Mouse (Mus musculus) fat pad, adult 2 months (tissue): Measurements from ENCODE around the gene Fgf7.

ENCODE experiments used
- DNase-seq: peaks from one replicate; pipeline ENCODE4 v3.0.0-alpha.2; 2011; ENCODE audit warnings: low read depth, low spot score; ENCODE audit errors: extremely low read depth

Fgf7 gene

GRCm38 (mm10) chr2:126034379-126035005 is at the start of gene Fgf7:
Gene Fgf7, plus strand, starts transcription at chr2:126034658.
- no peak for DNase-seq

GRCm38 (mm10) chr2:126002291-126002690 is 32.2 kb upstream of the Fgf7 start:
- DNase-seq, result no peak

GRCm38 (mm10) chr2:126006088-126006487 is 28.4 kb upstream of the Fgf7 start:
- no peak for DNase-seq

DNA sequence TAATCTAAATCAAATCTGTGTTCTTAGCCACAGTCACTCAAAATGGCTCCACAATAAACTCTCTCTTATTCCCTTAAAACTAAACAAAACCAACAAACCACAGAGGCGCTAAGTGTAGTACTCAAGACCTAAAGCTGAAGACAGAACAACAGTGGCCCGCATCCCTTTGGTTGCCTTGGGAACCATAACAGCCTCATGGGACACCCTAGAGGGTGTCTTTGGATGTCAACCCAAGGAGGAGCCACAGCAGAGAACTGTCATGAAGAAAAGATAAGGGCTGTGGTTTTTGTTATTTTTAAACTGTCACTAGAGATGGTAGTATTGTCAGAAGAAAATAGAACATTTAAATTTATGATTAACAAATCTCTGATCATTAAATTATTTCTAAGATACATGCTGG is 27.7 kb upstream of the Fgf7 start:
- DNase-seq, result no peak

DNA sequence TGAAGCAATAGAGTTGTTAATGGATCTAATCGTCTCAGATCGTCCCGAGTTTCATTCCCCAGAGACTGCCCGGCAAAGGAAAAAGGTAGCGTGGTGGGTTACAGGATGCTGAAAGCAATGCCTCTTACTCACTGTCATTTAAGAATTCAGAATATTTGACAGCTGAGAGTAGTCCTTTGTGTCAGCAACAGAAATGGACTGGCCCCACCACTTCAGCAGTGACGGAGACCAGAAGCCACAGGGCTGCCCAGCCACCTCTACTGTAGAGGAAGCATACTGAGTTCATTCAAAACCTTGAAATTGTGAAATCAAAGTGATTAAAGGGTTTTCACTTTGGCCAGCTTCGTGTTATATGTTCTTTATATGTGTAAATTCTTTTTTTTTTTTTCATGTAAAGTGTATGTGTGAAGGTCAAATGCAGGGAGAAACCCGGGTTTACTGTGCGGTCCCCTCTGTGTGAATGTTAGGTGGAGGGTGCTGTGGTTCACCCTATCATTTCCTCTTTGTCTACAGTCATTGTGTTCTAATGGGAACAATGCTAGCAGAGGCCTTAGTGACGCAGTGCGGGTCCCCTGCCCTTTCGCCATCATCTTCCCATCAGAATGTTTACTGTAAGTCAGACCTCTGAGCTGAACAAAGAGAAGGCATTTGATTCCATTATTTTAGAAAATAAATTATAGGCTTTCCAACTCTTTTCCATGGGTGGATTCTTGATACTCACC is 19.3 kb upstream of the Fgf7 start:
- no peak for DNase-seq

DNA sequence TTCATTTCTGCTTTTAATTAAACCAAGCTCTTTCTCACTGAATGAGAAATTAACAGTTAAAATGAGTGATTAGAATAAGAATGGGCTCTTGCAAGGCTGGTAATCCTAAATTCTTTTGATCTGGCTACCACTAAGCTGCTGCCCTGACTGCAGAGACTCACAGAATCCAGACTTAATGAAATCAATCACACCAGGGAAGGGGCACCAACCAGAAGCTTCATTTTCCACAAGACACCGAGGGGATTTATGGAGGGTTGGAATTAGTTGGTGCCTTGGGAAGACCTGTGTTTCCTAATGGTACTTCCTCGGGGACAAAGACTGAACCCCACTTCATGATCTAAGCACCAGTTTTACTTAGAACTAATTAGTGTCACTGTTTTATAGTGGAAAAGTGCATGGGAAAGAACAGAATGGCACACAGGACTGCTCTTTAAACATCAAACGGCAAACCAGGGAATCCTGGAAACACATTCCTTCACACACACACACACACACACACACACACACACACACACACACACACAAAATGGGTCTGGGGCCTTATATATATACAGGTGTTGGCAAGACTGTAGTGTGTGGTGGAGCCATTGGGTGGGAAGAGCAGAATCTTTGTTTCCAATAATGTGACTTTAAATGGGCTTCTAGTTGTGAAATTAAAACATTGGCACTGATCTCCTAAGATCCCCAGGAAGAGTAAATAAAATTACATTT is 18.5 kb upstream of the Fgf7 start:
- no peak for DNase-seq

DNA sequence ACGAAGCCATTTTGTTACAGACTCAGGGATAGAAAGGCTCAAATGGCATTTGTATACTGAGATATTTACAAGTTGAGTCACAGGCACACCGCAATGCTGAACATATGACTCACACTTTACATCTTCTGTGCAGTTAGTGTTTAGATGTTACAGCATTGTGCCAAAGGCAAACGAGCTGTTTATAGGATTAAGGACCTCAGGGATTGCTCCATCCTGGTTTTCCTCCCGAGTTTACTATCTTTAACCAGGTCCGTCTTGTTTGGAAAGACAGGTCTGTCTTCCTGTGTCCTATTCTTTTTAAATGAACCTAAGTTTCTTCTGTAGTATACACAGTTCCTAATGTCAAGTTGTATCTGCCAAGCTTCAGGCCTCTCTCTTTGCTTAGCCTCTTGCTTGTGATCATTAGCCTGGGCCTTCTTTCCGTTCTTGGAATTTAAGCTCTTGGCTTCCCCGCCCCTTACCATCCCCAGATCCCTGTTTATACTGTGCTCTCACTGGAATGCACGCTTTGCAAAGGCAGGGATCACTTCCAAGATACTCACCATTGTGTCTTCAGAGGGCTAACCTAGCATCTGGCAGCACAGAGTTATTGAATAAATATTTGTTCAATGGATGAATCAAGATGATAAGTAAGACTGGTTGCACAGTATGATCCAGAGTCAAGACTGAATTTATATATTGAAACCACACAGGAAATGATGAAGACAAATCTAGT is 3.1 kb upstream of the Fgf7 start:
- no peak for DNase-seq

DNA sequence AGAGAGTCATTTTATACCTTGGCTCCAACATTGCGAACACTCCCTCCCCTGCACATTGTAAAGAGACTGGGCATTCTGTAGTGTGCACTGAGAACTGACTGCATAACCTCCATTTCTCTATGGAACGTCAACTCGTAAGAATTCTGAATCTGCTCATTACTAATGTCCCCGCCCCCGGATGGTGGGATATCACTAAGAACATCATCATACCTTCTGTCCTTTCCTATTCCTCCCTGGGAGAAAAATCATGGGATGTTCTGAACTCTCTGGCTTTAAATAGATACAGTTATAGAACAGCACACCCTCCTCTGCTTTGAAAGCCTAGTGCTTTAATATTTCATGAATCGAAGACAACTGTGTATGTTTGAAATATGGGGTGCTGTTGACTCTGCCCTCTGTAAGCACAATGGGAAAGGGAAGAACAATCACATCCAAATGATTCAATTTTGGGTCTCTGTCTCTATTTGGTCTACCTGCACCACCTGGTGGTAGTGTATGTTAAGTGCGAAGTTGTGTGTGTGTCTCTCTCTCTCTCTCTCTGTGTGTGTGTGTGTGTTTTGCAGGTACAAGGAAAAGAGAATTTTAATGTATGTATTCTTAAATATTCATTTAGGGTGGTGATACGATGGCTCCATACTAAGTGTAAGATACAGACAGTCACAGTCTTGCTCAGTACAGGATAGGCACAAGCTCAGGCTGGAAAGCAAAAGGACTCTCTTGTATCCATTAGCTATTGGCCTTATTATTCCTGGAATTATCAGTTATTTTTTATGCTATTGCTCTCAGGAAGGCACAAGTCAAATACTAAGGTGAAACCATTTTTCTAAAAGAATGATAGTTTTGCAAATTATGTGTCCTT is 1.1 kb upstream of the Fgf7 start:
- DNase-seq, result no peak

DNA sequence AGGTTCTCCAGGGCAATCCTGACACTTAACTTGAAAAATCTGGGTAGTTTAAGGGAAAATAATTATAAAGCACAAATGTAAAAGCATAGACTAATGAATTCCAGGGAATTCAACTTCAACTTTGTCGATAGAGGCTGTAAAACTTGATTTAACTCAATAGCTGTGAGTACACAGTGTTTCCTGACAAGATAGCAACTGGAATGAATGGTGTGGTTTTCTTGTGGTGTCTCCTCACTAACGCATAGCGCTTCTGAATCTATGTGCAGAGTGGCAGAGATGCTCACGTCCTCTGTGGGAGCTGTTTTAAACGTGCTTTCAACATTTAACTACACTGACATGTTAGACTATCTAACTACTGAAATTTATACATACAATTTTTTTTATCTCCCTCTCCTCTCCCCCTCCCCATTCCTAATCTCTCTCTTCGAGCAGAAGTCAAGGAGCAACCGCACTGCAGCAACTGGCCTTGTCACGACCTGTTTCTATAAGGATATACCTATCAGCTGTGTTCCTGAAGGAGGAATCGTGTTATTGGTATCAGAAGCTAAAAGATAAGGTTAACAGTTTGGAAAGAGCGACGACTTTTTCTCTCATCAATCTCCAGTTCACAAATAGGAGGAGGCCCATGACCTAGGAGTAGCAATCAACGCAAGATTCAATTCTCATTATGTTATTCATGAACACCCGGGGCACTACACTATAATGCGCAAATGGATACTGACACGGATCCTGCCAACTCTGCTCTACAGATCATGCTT is 734 bp downstream of the Fgf7 start:
- no peak for DNase-seq

- no peak for DNase-seq
Observed at GRCm38 (mm10) chr2:126036121-126036520, 1.7 kb downstream of the Fgf7 start.

DNA sequence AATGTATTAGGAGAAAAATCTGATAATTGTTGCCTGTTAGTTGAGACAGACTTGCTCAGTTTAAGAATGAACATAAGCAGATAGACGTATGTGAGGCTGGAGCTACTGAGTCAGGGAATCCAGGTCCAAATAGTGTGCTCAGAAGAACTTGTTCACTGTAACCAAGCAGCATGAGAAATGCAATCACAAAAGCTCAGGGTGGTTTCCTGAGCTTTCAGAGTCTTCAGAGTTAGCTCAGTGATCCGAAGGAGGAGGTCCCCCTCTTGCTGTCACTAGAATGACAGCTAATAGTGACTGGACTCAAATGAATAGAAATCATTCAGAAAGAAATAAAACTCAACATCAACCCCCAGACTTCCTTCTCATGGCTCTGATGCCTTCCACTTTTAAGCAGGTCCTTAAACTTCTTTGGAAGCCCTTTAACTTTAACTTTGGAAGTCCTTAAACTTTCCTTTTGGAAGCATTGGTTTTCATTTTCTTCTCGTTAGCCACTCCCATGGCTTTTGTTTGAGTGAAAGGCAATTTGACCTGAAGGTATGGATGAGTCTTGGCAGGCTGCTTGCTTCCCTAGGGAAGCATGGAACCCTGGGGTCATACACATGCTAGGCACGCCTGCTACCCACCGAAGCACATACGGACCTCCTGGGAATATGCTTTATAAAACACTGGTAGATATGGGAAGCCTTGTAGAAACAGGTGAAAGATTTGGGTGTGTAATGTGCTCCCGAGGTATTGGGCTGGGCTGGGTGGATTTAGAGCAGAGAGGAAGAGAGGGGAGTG is 4.0 kb downstream of the Fgf7 start:
- no peak for DNase-seq

DNA sequence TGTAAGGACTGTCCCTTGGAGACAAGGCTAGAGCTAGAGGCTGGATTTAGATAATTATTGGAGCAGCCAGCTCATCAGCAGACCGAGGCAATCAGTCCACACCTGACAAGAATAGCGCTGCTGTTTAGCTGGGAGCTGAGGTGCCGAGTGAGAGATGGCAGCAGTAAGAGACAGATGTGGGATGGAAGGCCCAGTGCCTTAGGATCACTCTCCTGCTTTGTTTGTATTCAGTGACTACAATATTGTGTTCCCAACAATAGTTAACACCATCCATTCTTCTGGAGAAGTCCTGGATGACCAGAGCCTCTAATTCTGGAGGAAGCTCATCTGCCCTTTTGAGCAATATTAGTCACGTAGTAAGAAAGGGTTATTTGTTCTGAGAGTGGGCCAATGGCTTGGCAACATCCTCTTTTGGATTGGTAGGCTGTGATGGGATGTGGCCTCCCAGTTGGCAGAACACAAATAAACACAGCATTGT is 5.0 kb downstream of the Fgf7 start:
- DNase-seq, result no peak

GRCm38 (mm10) chr2:126040651-126041050 is 6.2 kb downstream of the Fgf7 start:
- no peak for DNase-seq

GRCm38 (mm10) chr2:126041237-126041636 is 6.8 kb downstream of the Fgf7 start:
- no peak for DNase-seq

- DNase-seq, result no peak
Observed at GRCm38 (mm10) chr2:126042674-126043073, 8.2 kb downstream of the Fgf7 start.

GRCm38 (mm10) chr2:126045621-126046020 is 11.2 kb downstream of the Fgf7 start:
- no peak for DNase-seq

- no peak for DNase-seq
Observed at GRCm38 (mm10) chr2:126052749-126053557, 18.5 kb downstream of the Fgf7 start.

DNA sequence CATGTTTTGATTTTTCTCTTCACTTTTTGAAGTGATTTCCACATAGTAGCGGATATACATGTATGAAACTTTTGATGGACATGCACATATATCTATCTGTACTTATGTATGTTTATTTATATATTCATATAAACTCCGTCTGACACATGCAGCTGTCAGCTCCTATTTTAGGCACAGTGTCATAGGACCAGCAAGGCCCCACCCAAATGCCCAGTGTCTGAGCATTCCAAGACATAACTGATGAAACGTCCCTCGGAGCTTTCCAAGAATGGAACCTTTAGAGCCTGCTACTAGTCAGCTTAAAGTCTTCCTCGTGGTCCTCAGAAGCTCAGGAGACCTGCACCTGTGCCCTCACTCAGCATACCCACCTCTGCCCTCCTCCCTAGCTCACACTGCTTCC is 19.2 kb downstream of the Fgf7 start:
- no peak for DNase-seq
